Mouse (Mus musculus) thymus, postnatal 4 days (tissue): ENCODE data around the gene Slc38a9.
"Not testable (repeated sequence)": the region's sequence is repeated elsewhere in the genome, so short reads cannot be mapped to it uniquely, and the experiment has no call there.

Source experiments
- DNase-seq: peaks from one replicate; pipeline ENCODE4 v3.0.0; 2021

Slc38a9 gene

GRCm38 (mm10) chr13:112683970-112684369 lies 23.4 kb downstream of the Slc38a9 start:
- DNase-seq: no peak

GRCm38 (mm10) chr13:112686155-112686554 lies 25.6 kb downstream of the Slc38a9 start:
- DNase-seq: no peak

- DNase-seq: no peak
Observed at GRCm38 (mm10) chr13:112692870-112693553, 32.5 kb downstream of the Slc38a9 start.

GRCm38 (mm10) chr13:112695526-112696240 lies 35.1 kb downstream of the Slc38a9 start:
- no peak for DNase-seq

- no peak for DNase-seq
Observed at GRCm38 (mm10) chr13:112701256-112701655, 40.7 kb downstream of the Slc38a9 start.

- DNase-seq: no peak
Observed at GRCm38 (mm10) chr13:112706351-112706750, 45.8 kb downstream of the Slc38a9 start.

GRCm38 (mm10) chr13:112720078-112720736 lies 59.7 kb downstream of the Slc38a9 start:
- no peak for DNase-seq

GRCm38 (mm10) chr13:112721946-112722729 lies 61.6 kb downstream of the Slc38a9 start:
- no peak for DNase-seq

- not testable (repeated sequence) for DNase-seq
Observed at GRCm38 (mm10) chr13:112724260-112724659, 63.7 kb downstream of the Slc38a9 start.

- no peak for DNase-seq
Observed at GRCm38 (mm10) chr13:112726002-112726401, 65.5 kb downstream of the Slc38a9 start.

GRCm38 (mm10) chr13:112733311-112733710 lies 72.8 kb downstream of the Slc38a9 start:
- DNase-seq: no peak

GRCm38 (mm10) chr13:112734906-112735713 lies 74.6 kb downstream of the Slc38a9 start:
- DNase-seq: peak; percentile 48

GRCm38 (mm10) chr13:112736407-112736806 lies 75.9 kb downstream of the Slc38a9 start:
- DNase-seq: no peak

GRCm38 (mm10) chr13:112737110-112737509 lies 76.6 kb downstream of the Slc38a9 start:
- DNase-seq: no peak

- no peak for DNase-seq
Observed at GRCm38 (mm10) chr13:112738005-112738404, 77.5 kb downstream of the Slc38a9 start.

- DNase-seq: no peak
Observed at GRCm38 (mm10) chr13:112740073-112740472, 79.5 kb downstream of the Slc38a9 start.

GRCm38 (mm10) chr13:112742076-112742830 lies 81.7 kb downstream of the Slc38a9 start:
- DNase-seq: no peak

- DNase-seq: no peak
Observed at GRCm38 (mm10) chr13:112743647-112744046, 83.1 kb downstream of the Slc38a9 start.

GRCm38 (mm10) chr13:112744061-112744849 lies 83.7 kb downstream of the Slc38a9 start:
- DNase-seq: no peak

GRCm38 (mm10) chr13:112745936-112746694 lies 85.6 kb downstream of the Slc38a9 start:
- no peak for DNase-seq
